Mouse (Mus musculus) testis, postnatal 14 days (tissue): ENCODE data around the gene Clmp.

Experiments
- DNase-seq: peaks from one replicate; pipeline ENCODE4 v3.0.0; 2021; ENCODE audit warnings: low spot score

Clmp gene

DNA sequence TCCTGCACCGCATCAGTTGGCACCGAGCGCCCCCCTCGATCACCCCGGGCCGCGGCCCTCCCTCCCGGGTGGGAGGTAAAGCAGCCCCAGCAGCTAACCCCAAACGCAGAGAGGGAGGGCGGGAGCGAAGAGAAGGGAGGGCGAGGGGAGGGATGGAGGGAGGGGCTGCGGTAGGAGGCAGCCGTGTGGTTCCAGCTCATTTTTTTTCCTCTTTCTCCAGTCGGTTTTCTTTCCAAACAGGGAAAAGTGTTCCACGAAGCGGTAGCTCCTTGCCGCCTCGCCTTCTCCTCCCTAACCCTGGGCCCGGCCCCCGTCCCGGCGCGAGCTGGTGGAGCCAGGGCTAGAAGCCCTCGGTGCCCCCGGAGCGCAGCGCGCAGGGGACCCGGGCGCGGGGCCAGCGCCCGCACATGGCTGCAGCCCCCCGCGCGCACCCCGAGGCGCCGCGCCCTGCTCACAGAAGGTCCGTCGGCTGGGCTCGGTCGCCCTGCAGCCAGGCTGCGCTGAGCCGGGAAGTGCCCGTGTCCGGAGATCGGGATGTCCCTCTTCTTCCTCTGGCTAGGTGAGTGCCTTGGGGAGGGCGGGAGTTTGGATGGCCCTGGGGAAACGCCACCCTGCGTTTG is at the start of gene Clmp:
Gene Clmp, plus strand, starts transcription at position 162 of the 620 bp plus-strand sequence.
- no peak for DNase-seq

DNA sequence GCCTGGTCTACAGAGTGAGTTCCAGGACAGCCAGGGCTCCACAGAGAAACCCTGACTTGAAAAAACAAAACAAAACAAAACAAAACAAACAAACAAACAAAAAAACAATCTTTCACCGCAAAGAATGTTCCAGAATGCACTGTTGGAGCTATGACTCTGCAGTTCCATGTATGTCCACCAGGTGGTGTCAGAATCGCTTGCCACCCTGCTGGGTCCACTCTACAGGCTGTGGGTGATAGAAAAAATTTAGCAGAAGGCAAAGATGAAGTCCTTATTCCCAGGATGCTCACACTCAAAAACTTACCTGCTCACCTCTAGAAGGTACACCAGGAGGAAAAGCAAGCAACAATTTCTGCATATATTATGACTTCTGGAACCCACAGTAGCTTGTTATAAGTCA is 49.7 kb upstream of the Clmp start:
- no peak for DNase-seq

DNA sequence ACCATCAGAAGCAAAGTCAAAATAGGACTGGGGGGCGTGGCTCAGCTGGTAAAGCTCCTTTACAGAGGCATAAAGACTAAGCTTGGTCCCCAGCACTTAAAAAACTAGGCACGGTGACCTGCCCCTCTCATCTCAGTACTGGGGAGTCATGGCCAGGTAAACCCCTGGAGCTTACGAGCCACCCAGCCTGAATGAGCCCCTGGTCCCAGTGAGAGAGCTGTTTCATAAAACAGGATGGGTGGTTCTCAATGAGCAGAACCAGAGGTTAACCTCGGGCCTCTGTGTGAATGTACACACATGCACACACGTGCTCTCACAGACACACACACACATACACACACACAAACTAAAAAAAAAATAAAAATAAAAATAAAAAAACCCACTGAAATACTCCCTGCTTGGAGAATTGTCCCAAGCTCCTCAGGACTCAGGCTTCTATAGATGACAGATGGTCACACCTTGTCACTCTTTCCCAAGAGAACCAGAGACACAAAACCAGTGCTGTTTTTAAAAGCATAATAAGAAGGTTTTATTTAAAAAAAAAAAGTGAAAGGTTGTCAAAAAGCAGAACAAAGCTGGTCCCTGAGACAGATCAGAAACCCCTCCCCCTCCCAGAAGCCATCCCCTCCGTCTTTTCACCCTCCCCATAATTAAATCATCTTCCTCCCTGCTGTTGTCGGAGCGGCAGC is 47.9 kb upstream of the Clmp start:
- DNase-seq = no peak

DNA sequence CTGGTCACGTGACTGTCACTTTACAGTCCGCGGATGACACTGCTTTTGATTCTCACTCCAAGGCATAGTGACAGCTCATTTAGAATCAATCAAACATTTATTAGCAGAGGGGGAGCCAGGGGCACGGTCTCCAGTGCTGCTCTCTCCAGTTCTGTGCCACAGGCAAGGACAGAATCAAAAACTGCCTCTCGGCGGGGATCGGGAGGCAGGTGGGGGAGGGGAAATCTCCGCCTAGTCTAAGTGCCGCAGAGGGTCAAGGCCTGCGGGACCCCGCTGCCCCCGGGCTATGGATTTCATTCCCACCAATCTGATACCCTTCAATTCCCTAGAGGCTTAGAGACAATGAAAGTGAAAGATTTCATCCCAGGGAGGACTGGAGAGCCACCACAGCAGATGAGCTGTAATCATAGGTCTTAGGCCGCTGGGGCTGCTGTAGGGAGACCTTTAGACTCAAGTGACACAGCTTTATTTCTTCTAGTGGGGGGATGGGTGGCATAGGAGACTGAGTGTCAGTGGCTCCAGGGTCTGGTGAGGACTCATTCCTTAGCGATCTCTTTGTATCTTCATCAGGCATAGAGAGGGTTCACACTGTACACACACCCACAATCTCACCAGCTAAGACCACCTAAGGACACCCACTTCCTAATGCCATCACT is 47.2 kb upstream of the Clmp start:
- no peak for DNase-seq

- no peak for DNase-seq
Measured at GRCm38 (mm10) chr9:40639536-40640187, 46.1 kb upstream of the Clmp start.

- no peak for DNase-seq
Measured at GRCm38 (mm10) chr9:40641318-40641717, 44.4 kb upstream of the Clmp start.

DNA sequence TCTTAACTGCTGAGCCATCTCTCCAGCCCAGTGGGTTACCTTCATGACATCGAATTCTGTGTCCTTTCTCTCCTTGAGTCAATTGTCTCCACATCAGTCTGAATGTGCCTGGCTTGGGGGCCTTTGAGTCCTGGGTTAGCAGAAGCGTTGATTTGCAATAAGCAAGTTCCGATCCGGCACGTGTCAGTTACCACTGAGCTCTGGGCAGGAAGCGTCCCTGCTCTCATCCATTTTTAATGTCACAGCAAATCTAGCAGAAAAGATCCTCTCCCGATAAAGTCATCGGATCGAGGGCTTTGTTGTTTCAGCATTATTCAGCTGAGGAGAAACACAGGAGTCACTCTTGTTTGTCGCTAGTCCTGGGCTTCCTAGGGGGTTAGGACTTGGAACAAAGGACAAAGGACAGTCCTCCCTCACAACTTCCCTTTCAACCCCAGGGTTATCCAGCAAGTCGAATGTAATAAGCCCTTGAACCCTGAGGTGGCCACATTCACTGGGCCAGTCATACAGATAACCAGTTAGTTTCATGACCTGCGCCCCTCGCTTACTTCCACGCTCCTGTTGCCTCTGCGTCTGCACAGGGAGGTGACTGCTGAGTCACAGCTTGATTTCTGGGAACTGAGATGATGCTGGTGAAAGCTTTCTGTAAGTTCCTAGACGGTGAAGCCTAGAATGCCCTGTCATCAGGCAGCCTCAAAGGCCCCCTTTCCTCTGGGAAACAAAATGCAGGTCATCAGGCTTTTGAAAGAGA is 43.1 kb upstream of the Clmp start:
- DNase-seq = no peak

GRCm38 (mm10) chr9:40649444-40649843 is 36.3 kb upstream of the Clmp start:
- no peak for DNase-seq

- no peak for DNase-seq
Measured at GRCm38 (mm10) chr9:40649983-40650382, 35.8 kb upstream of the Clmp start.

DNA sequence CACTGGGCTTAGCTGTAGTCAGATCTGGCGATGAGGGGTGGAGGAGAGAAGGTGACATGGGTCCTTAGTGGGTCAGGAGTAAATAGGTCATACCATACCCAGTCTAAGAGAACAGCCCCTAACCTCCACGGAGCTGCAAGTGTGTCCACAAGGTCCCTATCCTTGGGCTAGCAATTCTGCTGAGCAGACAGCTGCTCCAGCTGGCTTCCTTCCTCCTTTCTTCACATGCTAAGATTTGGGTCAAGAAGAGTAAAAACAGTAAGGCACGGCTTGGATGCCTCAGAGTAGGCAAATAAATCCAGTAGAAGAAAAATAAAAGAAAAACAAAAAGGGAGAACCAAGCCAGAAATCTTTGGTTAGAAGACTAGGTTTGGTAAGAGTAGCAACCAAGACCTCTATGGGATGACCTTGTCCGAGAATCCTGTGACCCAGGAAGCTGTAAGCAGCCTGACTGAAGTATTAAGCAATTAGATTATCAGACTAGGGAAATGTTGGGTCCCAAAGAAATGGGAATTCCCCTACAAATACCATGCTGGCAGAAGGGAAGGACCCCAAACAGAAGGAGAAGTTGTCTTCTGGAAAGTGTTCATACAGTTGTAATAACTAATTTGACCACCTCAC is 34.4 kb upstream of the Clmp start:
- no peak for DNase-seq

DNA sequence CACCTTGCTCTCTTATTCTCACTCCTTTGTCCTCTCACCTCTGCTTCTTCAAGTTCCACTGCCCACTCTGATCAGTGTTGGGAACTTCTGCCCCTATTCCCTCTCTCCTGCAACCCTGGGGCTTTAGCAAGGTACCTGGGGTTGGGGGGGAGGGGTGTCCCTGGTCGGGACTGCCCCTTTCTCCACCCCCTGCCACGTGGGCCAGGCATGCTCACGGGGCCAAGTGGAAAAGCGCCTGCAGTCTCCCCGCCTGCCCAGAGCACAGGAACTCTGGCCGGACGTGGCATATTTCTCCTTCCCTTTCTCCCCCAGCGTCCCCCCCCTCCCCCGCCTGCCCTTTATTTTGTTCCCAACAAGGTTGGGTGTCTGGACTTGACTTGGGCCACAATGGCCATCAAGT is 33.0 kb upstream of the Clmp start:
- DNase-seq = no peak

- DNase-seq = no peak
Measured at GRCm38 (mm10) chr9:40666190-40666803, 19.5 kb upstream of the Clmp start.

DNA sequence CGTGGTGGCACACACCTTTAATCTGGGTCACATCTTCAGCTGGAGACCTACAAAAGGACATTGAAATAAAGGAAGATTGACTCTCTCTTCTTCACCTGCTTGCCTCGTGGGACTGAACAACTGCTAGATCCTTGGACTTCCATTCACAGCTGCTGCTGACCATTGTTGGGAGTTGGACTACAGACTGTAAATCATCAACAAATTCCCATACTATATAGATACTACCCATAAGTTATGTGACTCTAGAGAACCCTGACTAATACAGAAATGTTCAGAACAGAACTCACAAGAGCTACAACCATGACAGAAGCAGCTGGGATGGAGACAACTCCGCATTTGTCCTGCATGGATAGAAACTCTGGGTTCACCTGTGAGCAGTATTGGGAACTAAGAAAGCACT is 15.4 kb upstream of the Clmp start, which contains the start of gene Gm21915:
Gene Gm21915, plus strand, starts transcription at position 301 of the 400 bp plus-strand sequence.
- no peak for DNase-seq

- no peak for DNase-seq
Measured at GRCm38 (mm10) chr9:40671323-40671930, 14.3 kb upstream of the Clmp start.

DNA sequence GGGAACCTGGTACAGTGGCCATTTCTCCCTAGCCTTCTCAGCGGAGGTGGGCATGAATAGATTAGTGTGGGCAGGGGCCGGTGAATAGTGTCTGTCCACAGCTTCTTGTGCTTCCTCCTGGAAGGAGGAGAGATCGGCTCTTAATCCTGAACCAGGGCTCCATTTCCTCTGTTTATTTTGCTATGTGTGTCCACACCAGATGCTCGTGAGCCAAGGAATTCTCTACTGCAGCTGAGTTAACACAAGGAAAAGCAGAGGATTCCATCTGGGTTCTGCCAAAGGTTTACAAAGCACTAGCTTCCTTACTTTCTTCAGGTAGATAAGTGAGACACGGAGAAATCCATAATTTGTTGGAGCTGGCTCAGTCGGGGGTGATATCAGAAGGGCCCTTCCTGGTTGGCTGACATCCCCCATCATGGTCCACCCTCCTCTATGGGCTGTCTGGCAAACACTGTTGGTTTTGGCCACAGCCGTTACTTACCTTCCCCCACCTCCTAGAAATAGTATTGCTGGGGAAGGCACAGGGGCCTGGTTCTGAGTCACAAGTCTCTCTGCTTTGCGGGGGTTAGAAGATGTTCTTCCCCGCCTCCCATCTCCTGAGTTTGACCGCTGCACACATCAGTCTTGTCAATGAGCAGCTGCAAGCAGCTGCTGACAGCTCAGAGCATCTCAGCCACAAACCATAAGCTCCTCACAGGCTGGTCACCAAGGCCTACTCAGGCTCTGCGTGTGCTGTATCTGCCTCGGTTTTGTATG is 10.4 kb upstream of the Clmp start:
- no peak for DNase-seq

DNA sequence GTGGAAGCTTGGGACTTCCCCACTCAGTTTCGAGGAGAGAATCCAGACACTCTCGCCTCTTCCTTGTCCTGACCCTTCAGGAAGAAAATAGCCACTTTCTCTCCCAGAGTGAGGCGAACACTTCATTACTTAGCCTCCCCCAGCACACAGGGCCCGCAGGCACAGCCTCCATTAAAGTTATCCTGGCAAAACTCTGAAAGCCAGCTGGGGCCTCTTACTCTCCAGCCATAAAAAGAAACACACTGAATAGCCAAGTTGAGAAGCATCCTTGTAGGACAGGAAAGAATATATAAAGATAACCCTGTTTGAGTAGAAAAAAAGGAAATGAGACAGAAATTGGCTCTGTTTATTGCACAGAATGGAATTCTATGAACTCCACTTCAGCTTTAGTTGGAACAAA is 7.1 kb upstream of the Clmp start:
- no peak for DNase-seq

GRCm38 (mm10) chr9:40686421-40686899 is 698 bp downstream of the Clmp start:
- DNase-seq = no peak

- DNase-seq = no peak
Measured at GRCm38 (mm10) chr9:40687053-40687452, 1.3 kb downstream of the Clmp start.

GRCm38 (mm10) chr9:40687553-40687952 is 1.8 kb downstream of the Clmp start:
- DNase-seq = no peak

DNA sequence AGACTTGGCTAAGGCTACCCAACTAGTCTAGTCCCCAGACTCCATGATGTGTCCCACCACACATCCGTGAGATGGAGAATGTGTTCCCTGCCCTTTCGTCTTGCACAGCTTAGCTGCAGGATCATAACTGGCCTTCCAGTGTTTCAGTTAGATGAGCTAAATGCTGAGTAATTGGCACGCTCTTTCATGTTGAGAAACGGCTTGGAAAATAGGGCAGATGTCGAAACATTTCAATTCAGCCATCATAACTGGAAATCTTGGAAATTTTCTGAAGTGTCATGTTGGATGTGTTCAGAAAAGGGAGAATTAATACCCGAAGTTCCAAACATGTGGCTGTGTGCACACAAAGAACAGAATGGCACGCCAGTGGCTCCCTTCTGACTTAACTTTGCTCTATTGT is 4.7 kb downstream of the Clmp start:
- no peak for DNase-seq
